Mouse (Mus musculus) megakaryocyte, embryonic 14.5 days (primary cell): Measurements from ENCODE around the gene March8.

ENCODE experiments used
- FLI1 ChIP-seq: IDR thresholded peaks from 2 replicates; pipeline ENCODE4 v1.6.1; 2012; ENCODE audit warnings: low read length, inconsistent platforms, mixed read lengths
- GATA1 ChIP-seq: IDR thresholded peaks from 3 replicates; pipeline ENCODE4 v1.6.1; 2012; ENCODE audit warnings: mixed read lengths, low read length, inconsistent platforms, borderline replicate concordance

GRCm38 (mm10) chr6:116422991-116423390 is 85.2 kb downstream of the March8 start:
- TF ChIP-seq FLI1 = no peak
- no peak for TF ChIP-seq GATA1
